Mouse (Mus musculus): ENCODE measurements at regions not wholly inside any gene's neighbourhood (a gene's known extent, or its start where the extent isn't known, plus 50 kb on each side); places are given as distances from the start of the nearest gene placed in this dataset.

DNA sequence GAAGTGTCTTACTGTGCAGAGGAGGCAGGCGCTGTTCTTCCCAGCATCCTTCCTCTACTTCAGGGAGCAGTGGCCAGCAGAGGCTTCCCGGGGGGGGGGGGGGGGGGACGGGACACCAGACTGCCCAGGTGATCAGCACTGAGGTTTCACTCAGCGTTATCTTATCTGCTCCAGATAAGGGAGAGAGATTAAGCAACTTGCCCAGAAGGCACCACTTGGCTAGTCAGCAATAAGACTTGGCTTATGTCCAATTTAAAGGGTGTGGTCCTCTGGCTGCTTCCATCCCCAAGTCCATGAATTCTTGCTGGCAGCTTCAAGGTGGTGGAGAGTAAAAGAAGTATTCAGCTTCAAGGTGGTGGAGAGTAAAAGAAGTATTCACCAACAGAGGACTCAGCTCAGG lies 108.9 kb upstream of the Ptch1 start:
- TF ChIP-seq POLR2A (IDR thresholded peaks at IDR 0.05; ENCODE audit: control insufficient read depth, extremely low read depth, insufficient read depth, low read length, poor library complexity) (no peak), CTCF (IDR thresholded peaks at IDR 0.05; ENCODE audit: borderline replicate concordance, control insufficient read depth, extremely low read depth, insufficient read depth, low read length, poor library complexity) (no peak)
